Mouse (Mus musculus) monocyte, adult 5-6 weeks (primary cell): Measurements from ENCODE around the gene Cep68. TPM values are rescaled to one million over a fixed set of nuclear protein-coding genes. Genes with fewer than 3 reads are reported as not detected.

ENCODE experiments used
- ATAC-seq: fragments of 153-309, 156-312 bp; replicated peaks from 2 replicates; pipeline ENCODE4 v1.8.0; 2017; ENCODE audit warnings: mild to moderate bottlenecking; ENCODE audit not compliant: low TSS enrichment, insufficient number of reproducible peaks, severe bottlenecking, poor library complexity, low FRiP score
- total RNA-seq: library from RNA; stranded (forward); fragments of 200-1000, 200-491, 200-594 nt; gene quantifications from 3 replicates; pipeline ENCODE4 v1.2.3, GENCODE M21; 2017

The Cep68 gene
- total RNA-seq, 1 experiment from 2014 or later = 7.7 TPM

- ATAC-seq = no peak
These were observed 37.4 kb downstream of the Cep68 start for GRCm38 (mm10) chr11:20211838-20212237.

GRCm38 (mm10) chr11:20207589-20207988, 41.6 kb downstream of the Cep68 start:
- no peak for ATAC-seq

GRCm38 (mm10) chr11:20206626-20207223, 42.5 kb downstream of the Cep68 start:
- no peak for ATAC-seq

- no peak for ATAC-seq
These were observed 43.7 kb downstream of the Cep68 start for GRCm38 (mm10) chr11:20205538-20205937.

- no peak for ATAC-seq
These were observed 44.3 kb downstream of the Cep68 start for GRCm38 (mm10) chr11:20204870-20205446.

- no peak for ATAC-seq
These were observed 44.9 kb downstream of the Cep68 start for GRCm38 (mm10) chr11:20204321-20204720.

GRCm38 (mm10) chr11:20202299-20203011, 46.8 kb downstream of the Cep68 start:
- no peak for ATAC-seq

GRCm38 (mm10) chr11:20201661-20202101, 47.5 kb downstream of the Cep68 start:
- ATAC-seq = no peak

- peak; percentile 94 for ATAC-seq
These were observed 48.3 kb downstream of the Cep68 start, which contains the start of gene Rab1a for GRCm38 (mm10) chr11:20200713-20201575. TSS of gene Rab1a (plus strand) at chr11:20201432.

- ATAC-seq = 0 out of 2 replicates have a peak, but pooled peaks have one; percentile 39
These were observed 56.0 kb downstream of the Cep68 start for GRCm38 (mm10) chr11:20193100-20193736.

GRCm38 (mm10) chr11:20187271-20187670, 62.0 kb downstream of the Cep68 start:
- no peak for ATAC-seq

Other genes with a start within 250 kb of the Cep68 start
- 561 to 661 TPM (median 575 TPM) in 3 replicates for gene Actr2, start 136.5 kb downstream of the Cep68 start, total RNA-seq
- 128 to 153 TPM (median 143 TPM) in 3 replicates for gene Rab1a, start 48.0 kb downstream of the Cep68 start, total RNA-seq
- gene Slc1a4, start 83.3 kb upstream of the Cep68 start, total RNA-seq = 0.58 to 0.76 TPM in 2 of 3 replicates, not detected in the other